Mouse (Mus musculus): Measurements from ENCODE around the gene Hivep1. TPM values are rescaled to one million over a fixed set of nuclear protein-coding genes. Genes with fewer than 3 reads are reported as not detected.

Gene Hivep1
- polyA plus RNA-seq, 1 experiment: 24.2 TPM

GRCm38 (mm10) chr13:42184131-42184530, 132.3 kb downstream of the Hivep1 start:
- H3K4me3 ChIP-seq (ENCODE audit: insufficient read depth, low read length): no peak overlapping the region
- TF ChIP-seq CTCF (IDR thresholded peaks at IDR 0.05; ENCODE audit: low read depth, low read length) (no peak), POLR2A (IDR thresholded peaks at IDR 0.05; ENCODE audit: borderline replicate concordance, low read depth, low read length) (no peak)
- H3K27ac ChIP-seq (ENCODE audit: insufficient read depth, low read depth, low read length): no peak overlapping the region
- H3K4me1 ChIP-seq (ENCODE audit: control insufficient read depth, insufficient read depth, low read length): no peaks in the 10 kb centered on the region

GRCm38 (mm10) chr13:42193016-42193415, 141.2 kb downstream of the Hivep1 start:
- Histone ChIP-seq H3K4me3 (ENCODE audit: insufficient read depth, low read length) (no peak overlapping the region), H3K4me1 (ENCODE audit: control insufficient read depth, insufficient read depth, low read length) (no peaks in the 10 kb centered on the region), H3K27ac (ENCODE audit: insufficient read depth, low read depth, low read length) (no peak overlapping the region)
- TF ChIP-seq POLR2A (IDR thresholded peaks at IDR 0.05; ENCODE audit: borderline replicate concordance, low read depth, low read length) (no peak), CTCF (IDR thresholded peaks at IDR 0.05; ENCODE audit: low read depth, low read length) (no peak)

- no peak for TF ChIP-seq CTCF (IDR thresholded peaks at IDR 0.05; ENCODE audit: low read depth, low read length)
- TF ChIP-seq POLR2A (IDR thresholded peaks at IDR 0.05; ENCODE audit: borderline replicate concordance, low read depth, low read length): no peak
These were observed 143.8 kb downstream of the Hivep1 start for GRCm38 (mm10) chr13:42195671-42196070.

GRCm38 (mm10) chr13:42197656-42198055, 145.8 kb downstream of the Hivep1 start:
- Histone ChIP-seq H3K4me1 (ENCODE audit: control insufficient read depth, insufficient read depth, low read length) (no peaks in the 10 kb centered on the region), H3K27ac (ENCODE audit: insufficient read depth, low read depth, low read length) (no peak overlapping the region), H3K4me3 (ENCODE audit: insufficient read depth, low read length) (no peak overlapping the region)
- no peak for TF ChIP-seq CTCF (IDR thresholded peaks at IDR 0.05; ENCODE audit: low read depth, low read length)
- no peak for TF ChIP-seq POLR2A (IDR thresholded peaks at IDR 0.05; ENCODE audit: borderline replicate concordance, low read depth, low read length)

More at GRCm38 (mm10) chr13:42195671-42196070, 143.8 kb downstream of the Hivep1 start:
- Histone ChIP-seq H3K27ac (ENCODE audit: insufficient read depth, low read depth, low read length) (no peak overlapping the region), H3K4me1 (ENCODE audit: control insufficient read depth, insufficient read depth, low read length) (no peaks in the 10 kb centered on the region), H3K4me3 (ENCODE audit: insufficient read depth, low read length) (no peak overlapping the region)

GRCm38 (mm10) chr13:42213556-42213955, 161.7 kb downstream of the Hivep1 start:
- no peak overlapping the region for H3K4me3 ChIP-seq (ENCODE audit: insufficient read depth, low read length)
- no peaks in the 10 kb centered on the region for H3K4me1 ChIP-seq (ENCODE audit: control insufficient read depth, insufficient read depth, low read length)
- TF ChIP-seq POLR2A (IDR thresholded peaks at IDR 0.05; ENCODE audit: borderline replicate concordance, low read depth, low read length): no peak
- TF ChIP-seq CTCF (IDR thresholded peaks at IDR 0.05; ENCODE audit: low read depth, low read length): no peak
- no peak overlapping the region for H3K27ac ChIP-seq (ENCODE audit: insufficient read depth, low read depth, low read length)

- H3K4me3 ChIP-seq (ENCODE audit: insufficient read depth, low read length): no peak overlapping the region
- H3K4me1 ChIP-seq (ENCODE audit: control insufficient read depth, insufficient read depth, low read length): no peaks in the 10 kb centered on the region
- TF ChIP-seq CTCF (IDR thresholded peaks at IDR 0.05; ENCODE audit: low read depth, low read length) (no peak), POLR2A (IDR thresholded peaks at IDR 0.05; ENCODE audit: borderline replicate concordance, low read depth, low read length) (no peak)
- no peak overlapping the region for H3K27ac ChIP-seq (ENCODE audit: insufficient read depth, low read depth, low read length)
These were observed 170.6 kb downstream of the Hivep1 start for GRCm38 (mm10) chr13:42222401-42222800.

GRCm38 (mm10) chr13:42228849-42229248, 177.0 kb downstream of the Hivep1 start:
- Histone ChIP-seq H3K4me3 (ENCODE audit: insufficient read depth, low read length) (no peak overlapping the region), H3K4me1 (ENCODE audit: control insufficient read depth, insufficient read depth, low read length) (no peaks in the 10 kb centered on the region), H3K27ac (ENCODE audit: insufficient read depth, low read depth, low read length) (no peak overlapping the region)
- TF ChIP-seq POLR2A (IDR thresholded peaks at IDR 0.05; ENCODE audit: borderline replicate concordance, low read depth, low read length) (no peak), CTCF (IDR thresholded peaks at IDR 0.05; ENCODE audit: low read depth, low read length) (no peak)

GRCm38 (mm10) chr13:42233741-42234419, 182.1 kb downstream of the Hivep1 start:
- Histone ChIP-seq H3K27ac (ENCODE audit: insufficient read depth, low read depth, low read length) (no peak overlapping the region), H3K4me1 (ENCODE audit: control insufficient read depth, insufficient read depth, low read length) (no peaks in the 10 kb centered on the region), H3K4me3 (ENCODE audit: insufficient read depth, low read length) (no peak overlapping the region)
- TF ChIP-seq POLR2A (IDR thresholded peaks at IDR 0.05; ENCODE audit: borderline replicate concordance, low read depth, low read length): no peak
- no peak for TF ChIP-seq CTCF (IDR thresholded peaks at IDR 0.05; ENCODE audit: low read depth, low read length)

- TF ChIP-seq CTCF (IDR thresholded peaks at IDR 0.05; ENCODE audit: low read depth, low read length): no peak
- no peak for TF ChIP-seq POLR2A (IDR thresholded peaks at IDR 0.05; ENCODE audit: borderline replicate concordance, low read depth, low read length)
- Histone ChIP-seq H3K4me3 (ENCODE audit: insufficient read depth, low read length) (no peak overlapping the region), H3K4me1 (ENCODE audit: control insufficient read depth, insufficient read depth, low read length) (no peaks in the 10 kb centered on the region), H3K27ac (ENCODE audit: insufficient read depth, low read depth, low read length) (no peak overlapping the region)
These were observed 186.7 kb downstream of the Hivep1 start for GRCm38 (mm10) chr13:42238520-42238919.

GRCm38 (mm10) chr13:42242131-42242530, 190.3 kb downstream of the Hivep1 start:
- TF ChIP-seq POLR2A (IDR thresholded peaks at IDR 0.05; ENCODE audit: borderline replicate concordance, low read depth, low read length): no peak

More at GRCm38 (mm10) chr13:42242131-42242530, 190.3 kb downstream of the Hivep1 start:
- Histone ChIP-seq H3K4me3 (ENCODE audit: insufficient read depth, low read length) (no peak overlapping the region), H3K4me1 (ENCODE audit: control insufficient read depth, insufficient read depth, low read length) (peaks cover 15% of the 10 kb centered on the region), H3K27ac (ENCODE audit: insufficient read depth, low read depth, low read length) (no peak overlapping the region)

Other genes starting within 250 kb of the Hivep1 start
- not detected in 2 replicates for gene Adtrp, start 204.3 kb upstream of the Hivep1 start, polyA plus RNA-seq (2012; ENCODE audit: insufficient read depth, insufficient read length, missing spikeins)
- not detected in 2 replicates for gene Edn1, start 249.5 kb downstream of the Hivep1 start, polyA plus RNA-seq (2012; ENCODE audit: insufficient read depth, insufficient read length, missing spikeins)

All from bone marrow macrophage, adult 2 months (primary cell).